Mouse (Mus musculus): Measurements from ENCODE around the gene Kiz. TPM values are rescaled to one million over a fixed set of nuclear protein-coding genes. Genes with fewer than 3 reads are reported as not detected.

Kiz gene
- polyA plus RNA-seq, 1 experiment from 2014 or later, result 34.1 TPM

Other genes with a start within 250 kb of the Kiz start
- 85.4 and 91.7 TPM in 2 replicates for gene Xrn2, start 157.1 kb downstream of the Kiz start, polyA plus RNA-seq (2016; fragmentation: Nextera tagmentation; extraction: Ambion mirVana)
- not detected in 2 replicates for gene Nkx2-4, start 229.6 kb downstream of the Kiz start, polyA plus RNA-seq (2016; fragmentation: Nextera tagmentation; extraction: Ambion mirVana)

All from neural tube, embryonic 12.5 days (tissue).